11 mouse cellular contexts compared by ENCODE assay signal in the genomic region with DNA sequence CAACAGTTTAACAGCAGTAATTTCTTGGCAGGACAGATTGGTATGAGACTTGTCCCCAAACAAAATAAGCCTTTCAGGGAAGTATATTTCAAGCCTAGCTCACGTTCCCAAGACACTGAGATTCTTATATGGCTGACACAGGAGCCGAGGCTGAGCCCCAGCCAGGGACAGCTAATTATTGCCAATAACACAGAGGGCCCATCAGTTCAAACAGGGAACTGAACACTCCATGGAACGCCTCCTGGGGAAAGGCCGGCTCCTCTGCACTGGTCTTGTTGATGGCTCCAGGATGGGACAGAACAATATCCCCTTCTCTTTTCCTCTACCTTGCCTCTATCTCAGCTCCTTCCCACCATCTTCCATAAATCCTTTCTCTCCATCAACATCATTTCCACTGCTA. TPM values are rescaled to one million over a fixed set of nuclear protein-coding genes. Genes with fewer than 3 reads are reported as not detected.
DNase-seq lines count a peak whose midpoint lies in the region; ATAC-seq and TF ChIP-seq lines count a peak whose summit lies in the region.
"Had no signal": no experiment of that assay in that cellular context is flagged by ENCODE, and none has a peak within 500 bp of the region (broad histone marks: within the 10 kb centered on the region; RNA-seq: fewer than 3 reads in every experiment).

No protein-coding gene starts in this region.

- ATAC-seq in forebrain, embryonic 12.5 days (ENCODE audit: low FRiP score), result peak; percentile 45; the same call in 1 of the 2 replicates
- no peak for ATAC-seq in forebrain, postnatal 0 days
- ATAC-seq in midbrain, embryonic 14.5 days (ENCODE audit: low FRiP score, low TSS enrichment), result peak; percentile 24; the same call in 1 of the 2 replicates
- ATAC-seq in midbrain, embryonic 13.5 days, result no peak; the same call in 1 of the 2 replicates
- peak; percentile 49 for ATAC-seq in lung, embryonic 14.5 days (ENCODE audit: insufficient read depth)
- ATAC-seq in inflammation-experienced regulatory T-cells, adult 6 months, result no peak

- no peak overlapping the region for H3K9ac ChIP-seq in forebrain, embryonic 12.5 days
- no peak overlapping the region for H3K9ac ChIP-seq in forebrain, postnatal 0 days
- H3K9ac ChIP-seq in midbrain, embryonic 14.5 days (replicated peaks; ENCODE audit: low read length), result no peak overlapping the region
- no peak overlapping the region for H3K9ac ChIP-seq in midbrain, embryonic 13.5 days (replicated peaks)
- H3K9ac ChIP-seq in lung, embryonic 14.5 days, result no peak overlapping the region
- H3K9ac ChIP-seq: intestine, embryonic 15.5 days had no signal

- H3K9me3 ChIP-seq in forebrain, embryonic 12.5 days, result no peaks in the 10 kb centered on the region
- no peaks in the 10 kb centered on the region for H3K9me3 ChIP-seq in forebrain, postnatal 0 days (ENCODE audit: low read length)
- no peaks in the 10 kb centered on the region for H3K9me3 ChIP-seq in midbrain, embryonic 14.5 days (ENCODE audit: control insufficient read depth, low read length)
- H3K9me3 ChIP-seq in midbrain, embryonic 13.5 days, result no peaks in the 10 kb centered on the region
- no peaks in the 10 kb centered on the region for H3K9me3 ChIP-seq in lung, embryonic 14.5 days (ENCODE audit: low read depth, low read length)
- H3K9me3 ChIP-seq: intestine, embryonic 15.5 days had no signal

- no peaks in the 10 kb centered on the region for H3K36me3 ChIP-seq in forebrain, embryonic 12.5 days (replicated peaks)
- H3K36me3 ChIP-seq in forebrain, postnatal 0 days (ENCODE audit: insufficient read depth), result no peaks in the 10 kb centered on the region
- H3K36me3 ChIP-seq in midbrain, embryonic 14.5 days (ENCODE audit: control insufficient read depth, insufficient read depth, low read length), result no peaks in the 10 kb centered on the region
- no peaks in the 10 kb centered on the region for H3K36me3 ChIP-seq in midbrain, embryonic 13.5 days
- no peaks in the 10 kb centered on the region for H3K36me3 ChIP-seq in lung, embryonic 14.5 days (ENCODE audit: insufficient read depth)
- H3K36me3 ChIP-seq: intestine, embryonic 15.5 days had no signal

- H3K4me3 ChIP-seq in forebrain, embryonic 12.5 days (replicated peaks), result no peak overlapping the region
- no peak overlapping the region for H3K4me3 ChIP-seq in forebrain, postnatal 0 days (ENCODE audit: low read depth, low read length)
- H3K4me3 ChIP-seq in midbrain, embryonic 14.5 days (replicated peaks; ENCODE audit: low read depth, low read length), result no peak overlapping the region
- no peak overlapping the region for H3K4me3 ChIP-seq in midbrain, embryonic 13.5 days (replicated peaks)
- no peak overlapping the region for H3K4me3 ChIP-seq in lung, embryonic 14.5 days (ENCODE audit: low read depth, low read length)
- H3K4me3 ChIP-seq: intestine, embryonic 15.5 days had no signal

- H3K27me3 ChIP-seq in forebrain, embryonic 12.5 days, result no peaks in the 10 kb centered on the region
- no peaks in the 10 kb centered on the region for H3K27me3 ChIP-seq in forebrain, postnatal 0 days (ENCODE audit: insufficient read depth, low read length)
- H3K27me3 ChIP-seq in midbrain, embryonic 14.5 days (ENCODE audit: control insufficient read depth, insufficient read depth, low read length), result no peaks in the 10 kb centered on the region
- no peaks in the 10 kb centered on the region for H3K27me3 ChIP-seq in midbrain, embryonic 13.5 days
- no peaks in the 10 kb centered on the region for H3K27me3 ChIP-seq in lung, embryonic 14.5 days (ENCODE audit: insufficient read depth, low read length)
- H3K27me3 ChIP-seq: intestine, embryonic 15.5 days had no signal

- H3K27ac ChIP-seq in forebrain, embryonic 12.5 days, result no peak overlapping the region
- no peak overlapping the region for H3K27ac ChIP-seq in forebrain, postnatal 0 days (ENCODE audit: low read depth, low read length)
- H3K27ac ChIP-seq in midbrain, embryonic 14.5 days (replicated peaks; ENCODE audit: low read depth, low read length), result no peak overlapping the region
- no peak overlapping the region for H3K27ac ChIP-seq in midbrain, embryonic 13.5 days
- H3K27ac ChIP-seq in lung, embryonic 14.5 days (ENCODE audit: low read depth), result no peak overlapping the region
- H3K27ac ChIP-seq: intestine, embryonic 15.5 days; kidney, postnatal 0 days; macrophage had no signal

- TF ChIP-seq CTCF in forebrain, postnatal 0 days (IDR thresholded peaks at IDR 0.05; ENCODE audit: low read depth), result no peak
- TF ChIP-seq CTCF in lung, embryonic 14.5 days (IDR thresholded peaks at IDR 0.05; ENCODE audit: low read depth), result no peak

- no peak overlapping the region for H3K4me2 ChIP-seq in forebrain, embryonic 12.5 days
- H3K4me2 ChIP-seq in forebrain, postnatal 0 days (ENCODE audit: low read depth), result no peak overlapping the region
- no peak overlapping the region for H3K4me2 ChIP-seq in midbrain, embryonic 14.5 days (ENCODE audit: low read length)
- H3K4me2 ChIP-seq in midbrain, embryonic 13.5 days (replicated peaks), result no peak overlapping the region
- H3K4me2 ChIP-seq in lung, embryonic 14.5 days, result no peak overlapping the region
- H3K4me2 ChIP-seq: intestine, embryonic 15.5 days had no signal

- WGBS in forebrain, embryonic 12.5 days, result 78% methylated on average over 4 of the region's 4 CpGs
- WGBS in forebrain, postnatal 0 days, result 61% methylated on average over 4 of the region's 4 CpGs
- 65% methylated on average over 4 of the region's 4 CpGs for WGBS in midbrain, embryonic 14.5 days
- 75% methylated on average over 4 of the region's 4 CpGs for WGBS in midbrain, embryonic 13.5 days
- WGBS in lung, embryonic 14.5 days, result 59% methylated on average over 4 of the region's 4 CpGs

- no peak for DNase-seq in forebrain, postnatal 0 days
- no peak for DNase-seq in midbrain, embryonic 14.5 days
- DNase-seq in lung, embryonic 14.5 days, result no peak
- peak; percentile 2 for DNase-seq in naive thymus-derived CD4-positive, alpha-beta T cell, adult 2 months (ENCODE audit: low read depth)
- DNase-seq in liver, result no peak

- H3K4me1 ChIP-seq in forebrain, embryonic 12.5 days, result no peaks in the 10 kb centered on the region
- no peaks in the 10 kb centered on the region for H3K4me1 ChIP-seq in forebrain, postnatal 0 days (ENCODE audit: insufficient read depth)
- H3K4me1 ChIP-seq in midbrain, embryonic 14.5 days (ENCODE audit: control insufficient read depth, insufficient read depth, low read length), result no peaks in the 10 kb centered on the region
- H3K4me1 ChIP-seq in midbrain, embryonic 13.5 days (replicated peaks), result no peaks in the 10 kb centered on the region
- no peaks in the 10 kb centered on the region for H3K4me1 ChIP-seq in lung, embryonic 14.5 days (ENCODE audit: insufficient read depth)
- H3K4me1 ChIP-seq: intestine, embryonic 15.5 days had no signal

RNA-seq across cellular contexts. Expression of a gene that starts 53.1 kb away (rescaled TPM):
- 25.7 and 29.0 TPM in 2 replicates for polyA plus RNA-seq in forebrain, embryonic 12.5 days (2016; fragmentation: Nextera tagmentation; extraction: Ambion mirVana)
- 25.2 and 30.6 TPM in 2 replicates for total RNA-seq in forebrain, postnatal 0 days (2014; rRNA removed)
- 12.7 and 16.7 TPM in 2 replicates for polyA plus RNA-seq in forebrain, postnatal 0 days (2015; fragmentation: Nextera tagmentation; extraction: Ambion mirVana)
- polyA plus RNA-seq in midbrain, embryonic 14.5 days (2014; fragmentation: Nextera tagmentation; extraction: Ambion mirVana), result 16.6 and 27.2 TPM in 2 replicates
- 23.2 and 23.3 TPM in 2 replicates for polyA plus RNA-seq in midbrain, embryonic 13.5 days (2015; fragmentation: Nextera tagmentation; extraction: Ambion mirVana)
- polyA plus RNA-seq in lung, embryonic 14.5 days (2014; fragmentation: Nextera tagmentation; extraction: Ambion mirVana), result 21.1 and 23.0 TPM in 2 replicates
- polyA plus RNA-seq in inflammation-experienced regulatory T-cells, adult 6 months (2017; shearing (Covaris generic)), result 10 to 100 TPM; 12.0 to 15.1 (median 12.8) TPM

Comparison
In these comparisons a context has a peak if more than half of its experiments do, and no peak if none do; other contexts are left out.
1. ATAC-seq: peak in forebrain, embryonic 12.5 days (single experiment), midbrain, embryonic 14.5 days (single experiment) and lung, embryonic 14.5 days (single experiment); none in forebrain, postnatal 0 days (single experiment), midbrain, embryonic 13.5 days (single experiment) and inflammation-experienced regulatory T-cells, adult 6 months (single experiment).